Mouse (Mus musculus) intestine, embryonic 14.5 days (tissue): ENCODE measurements at regions not wholly inside any gene's neighbourhood (a gene's known extent, or its start where the extent isn't known, plus 50 kb on each side); places are given as distances from the start of the nearest gene placed in this dataset.

ENCODE experiments used
- ATAC-seq: fragments of 200-750 bp; cut with Nextera tagmentation; replicated peaks from 2 replicates; pipeline ENCODE4 v1.8.0; 2017; ENCODE audit warnings: low read depth, moderate number of reproducible peaks, moderate TSS enrichment, moderate library complexity; ENCODE audit not compliant: low FRiP score, low TSS enrichment
- DNase-seq: peaks from one replicate; pipeline ENCODE4 v3.0.0-alpha.2; 2018; ENCODE audit warnings: low spot score
- H3K27ac ChIP-seq: fragments of 300-500 bp; sonication (generic); 2 replicates; pipeline ENCODE4 v1.5.1; 2014; ENCODE audit warnings: low read depth, mild to moderate bottlenecking, control low read depth
- H3K27me3 ChIP-seq: fragments of 300-500 bp; sonication (generic); replicated peaks from 2 replicates; pipeline ENCODE4 v1.6.1; 2014; ENCODE audit warnings: low read length, control low read depth; ENCODE audit not compliant: control insufficient read depth, insufficient read depth
- H3K36me3 ChIP-seq: fragments of 300-500 bp; sonication (generic); 2 replicates; pipeline ENCODE4 v1.6.1; 2014; ENCODE audit warnings: low read length, control low read depth; ENCODE audit not compliant: control insufficient read depth, insufficient read depth
- H3K4me1 ChIP-seq: fragments of 300-500 bp; sonication (generic); replicated peaks from 2 replicates; pipeline ENCODE4 v1.6.1; 2014; ENCODE audit warnings: low read length, control low read depth, mixed read lengths; ENCODE audit not compliant: control insufficient read depth, insufficient read depth
- H3K4me2 ChIP-seq: fragments of 300-500 bp; sonication (generic); 2 replicates; pipeline ENCODE4 v1.6.1; 2014; ENCODE audit warnings: low read length
- H3K4me3 ChIP-seq: fragments of 300-500 bp; sonication (generic); 2 replicates; pipeline ENCODE4 v1.5.1; 2014; ENCODE audit warnings: low read depth, low read length, control low read depth, mixed read lengths
- H3K9ac ChIP-seq: fragments of 300-500 bp; sonication (generic); 2 replicates; pipeline ENCODE4 v1.6.1; 2014; ENCODE audit warnings: mild to moderate bottlenecking, low read length
- H3K9me3 ChIP-seq: fragments of 300-500 bp; sonication (generic); 2 replicates; pipeline ENCODE4 v1.6.1; 2016; ENCODE audit warnings: low read length, control low read depth; ENCODE audit not compliant: control insufficient read depth
- WGBS: fragments of 180-500 bp; shearing (Covaris S2); extraction: QIAGEN DNeasy Blood & Tissue Kit; methylation state at CpG from one replicate; pipeline ENCODE4 v1.1.7; 2014; 5-methylcytosine and 5-hydroxymethylcytosine counted together

- no peak for DNase-seq
- WGBS: 39% methylated on average over 3 of the region's 3 CpGs
- H3K36me3 ChIP-seq: no peaks in the 10 kb centered on the region
Measured at GRCm38 (mm10) chr4:31171190-31171589, 792.7 kb upstream of the Map3k7 start.

GRCm38 (mm10) chr4:31197852-31198251 lies 766.0 kb upstream of the Map3k7 start:
- H3K27ac ChIP-seq: no peak overlapping the region

More at GRCm38 (mm10) chr4:31171190-31171589, 792.7 kb upstream of the Map3k7 start:
- H3K4me2 ChIP-seq: no peak overlapping the region
- ATAC-seq: no peak
- H3K4me3 ChIP-seq: no peak overlapping the region
- H3K27ac ChIP-seq: no peak overlapping the region
- H3K9me3 ChIP-seq: no peaks in the 10 kb centered on the region
- H3K4me1 ChIP-seq: no peaks in the 10 kb centered on the region
- no peaks in the 10 kb centered on the region for H3K27me3 ChIP-seq
- H3K9ac ChIP-seq: no peak overlapping the region

GRCm38 (mm10) chr4:31203286-31203685 lies 760.6 kb upstream of the Map3k7 start:
- Histone ChIP-seq H3K9me3 (no peaks in the 10 kb centered on the region), H3K4me1 (no peaks in the 10 kb centered on the region), H3K27me3 (no peaks in the 10 kb centered on the region), H3K9ac (no peak overlapping the region), H3K27ac (no peak overlapping the region), H3K4me2 (no peak overlapping the region), H3K36me3 (no peaks in the 10 kb centered on the region), H3K4me3 (no peak overlapping the region)
- DNase-seq (no peak), ATAC-seq (no peak)
- 63% methylated on average over 3 of the region's 3 CpGs for WGBS

More at GRCm38 (mm10) chr4:31197852-31198251, 766.0 kb upstream of the Map3k7 start:
- no peak for DNase-seq
- Histone ChIP-seq H3K4me1 (no peaks in the 10 kb centered on the region), H3K9ac (no peak overlapping the region), H3K36me3 (no peaks in the 10 kb centered on the region), H3K4me3 (no peak overlapping the region), H3K9me3 (no peaks in the 10 kb centered on the region), H3K4me2 (no peak overlapping the region), H3K27me3 (no peaks in the 10 kb centered on the region)
- ATAC-seq: no peak

GRCm38 (mm10) chr4:31205332-31205970 lies 758.4 kb upstream of the Map3k7 start:
- Histone ChIP-seq H3K36me3 (no peaks in the 10 kb centered on the region), H3K27ac (no peak overlapping the region), H3K27me3 (no peaks in the 10 kb centered on the region), H3K9me3 (no peaks in the 10 kb centered on the region), H3K9ac (no peak overlapping the region), H3K4me2 (no peak overlapping the region), H3K4me3 (no peak overlapping the region), H3K4me1 (no peaks in the 10 kb centered on the region)
- WGBS: 91% methylated on average over 14 of the region's 14 CpGs
- ATAC-seq (no peak), DNase-seq (no peak)

- no peaks in the 10 kb centered on the region for H3K36me3 ChIP-seq
- H3K27me3 ChIP-seq: no peaks in the 10 kb centered on the region
- H3K4me1 ChIP-seq: peaks cover 8% of the 10 kb centered on the region
- no peak overlapping the region for H3K9ac ChIP-seq
- H3K4me2 ChIP-seq: no peak overlapping the region
- ATAC-seq (no peak), DNase-seq (no peak)
- H3K27ac ChIP-seq: no peak overlapping the region
- no peak overlapping the region for H3K4me3 ChIP-seq
- no peaks in the 10 kb centered on the region for H3K9me3 ChIP-seq
- WGBS: 72% methylated on average over 2 of the region's 2 CpGs
Measured at GRCm38 (mm10) chr4:31225741-31226140, 738.2 kb upstream of the Map3k7 start.

GRCm38 (mm10) chr4:31268825-31269495 lies 694.9 kb upstream of the Map3k7 start:
- Histone ChIP-seq H3K36me3 (no peaks in the 10 kb centered on the region), H3K4me3 (no peak overlapping the region), H3K27me3 (no peaks in the 10 kb centered on the region), H3K9ac (no peak overlapping the region), H3K4me1 (no peaks in the 10 kb centered on the region), H3K9me3 (no peaks in the 10 kb centered on the region), H3K27ac (no peak overlapping the region), H3K4me2 (no peak overlapping the region)
- WGBS: 54% methylated on average over 3 of the region's 3 CpGs
- DNase-seq (no peak), ATAC-seq (no peak)

GRCm38 (mm10) chr4:31274131-31274530 lies 689.8 kb upstream of the Map3k7 start:
- no peak for ATAC-seq
- Histone ChIP-seq H3K4me3 (no peak overlapping the region), H3K36me3 (no peaks in the 10 kb centered on the region), H3K4me2 (no peak overlapping the region), H3K27ac (no peak overlapping the region), H3K9me3 (no peaks in the 10 kb centered on the region), H3K4me1 (no peaks in the 10 kb centered on the region), H3K27me3 (no peaks in the 10 kb centered on the region), H3K9ac (no peak overlapping the region)
- 67% methylated on average over 1 of the region's 1 CpGs for WGBS
- no peak for DNase-seq

- H3K4me1 ChIP-seq: no peaks in the 10 kb centered on the region
- H3K9me3 ChIP-seq: no peaks in the 10 kb centered on the region
- no peak overlapping the region for H3K9ac ChIP-seq
- no peak overlapping the region for H3K4me3 ChIP-seq
- ATAC-seq (no peak), DNase-seq (no peak)
- no peaks in the 10 kb centered on the region for H3K27me3 ChIP-seq
- no peaks in the 10 kb centered on the region for H3K36me3 ChIP-seq
- no peak overlapping the region for H3K4me2 ChIP-seq
- 65% methylated on average over 5 of the region's 5 CpGs for WGBS
- H3K27ac ChIP-seq: no peak overlapping the region
Measured at GRCm38 (mm10) chr4:31290301-31290975, 673.5 kb upstream of the Map3k7 start.
